Mouse (Mus musculus) ES-Bruce4 (cell line): ENCODE data around the gene Klhdc8a. TPM values are rescaled to one million over a fixed set of nuclear protein-coding genes. Genes with fewer than 3 reads are reported as not detected.

Experiments
- H3K27ac ChIP-seq: 2 replicates; pipeline ENCODE4 v1.5.1; 2012; ENCODE audit warnings: low read length, inconsistent platforms; ENCODE audit not compliant: insufficient read depth
- H3K27me3 ChIP-seq: 2 replicates; pipeline ENCODE4 v1.6.1; 2012; ENCODE audit warnings: mild to moderate bottlenecking, low read length, inconsistent platforms; ENCODE audit not compliant: control insufficient read depth, poor library complexity, insufficient read depth, severe bottlenecking
- H3K36me3 ChIP-seq: 2 replicates; pipeline ENCODE4 v1.6.1; 2012; ENCODE audit warnings: inconsistent platforms, mild to moderate bottlenecking, low read length, moderate library complexity; ENCODE audit not compliant: control insufficient read depth, poor library complexity, insufficient read depth, severe bottlenecking
- H3K4me1 ChIP-seq: one replicate; pipeline ENCODE4 v1.8.1; 2011; ENCODE audit warnings: low read length; ENCODE audit not compliant: control insufficient read depth, insufficient read depth
- H3K4me3 ChIP-seq: 2 replicates; pipeline ENCODE4 v1.5.1; 2011; ENCODE audit warnings: low read depth, mild to moderate bottlenecking, low read length
- H3K9ac ChIP-seq: 2 replicates; pipeline ENCODE4 v1.6.1; 2012; ENCODE audit warnings: low read depth, mild to moderate bottlenecking, inconsistent platforms; ENCODE audit not compliant: poor library complexity, severe bottlenecking
- H3K9me3 ChIP-seq: replicated peaks from 2 replicates; pipeline ENCODE4 v1.6.1; 2012; ENCODE audit warnings: mild to moderate bottlenecking, low read length, inconsistent platforms; ENCODE audit not compliant: control insufficient read depth, poor library complexity, insufficient read depth, severe bottlenecking
- CTCF ChIP-seq: IDR thresholded peaks from one replicate; pipeline ENCODE4 v1.8.1; 2011; ENCODE audit warnings: low read depth, low read length
- EP300 ChIP-seq: IDR thresholded peaks from 2 replicates; pipeline ENCODE4 v1.6.1; 2011; ENCODE audit warnings: low read depth, low read length; ENCODE audit not compliant: insufficient read depth
- POLR2A ChIP-seq: IDR thresholded peaks from one replicate; pipeline ENCODE4 v1.8.1; 2011; ENCODE audit warnings: low read length; ENCODE audit not compliant: insufficient read depth
- polyA plus RNA-seq: library from polyadenylated mRNA; stranded (reverse); fragments of >200 nt; gene quantifications from 2 replicates; pipeline ENCODE4 v1.2.4, GENCODE M21; 2011; ENCODE audit warnings: low read depth; ENCODE audit not compliant: missing spikeins, insufficient read depth, insufficient read length

The Klhdc8a gene
- polyA plus RNA-seq, 1 experiment, result 0.60 TPM

GRCm38 (mm10) chr1:132322711-132323542, 24.5 kb downstream of the Klhdc8a start:
- peak overlapping the region; percentile 76 for H3K27ac ChIP-seq
- H3K4me1 ChIP-seq, result peaks cover 21% of the 10 kb centered on the region

DNA sequence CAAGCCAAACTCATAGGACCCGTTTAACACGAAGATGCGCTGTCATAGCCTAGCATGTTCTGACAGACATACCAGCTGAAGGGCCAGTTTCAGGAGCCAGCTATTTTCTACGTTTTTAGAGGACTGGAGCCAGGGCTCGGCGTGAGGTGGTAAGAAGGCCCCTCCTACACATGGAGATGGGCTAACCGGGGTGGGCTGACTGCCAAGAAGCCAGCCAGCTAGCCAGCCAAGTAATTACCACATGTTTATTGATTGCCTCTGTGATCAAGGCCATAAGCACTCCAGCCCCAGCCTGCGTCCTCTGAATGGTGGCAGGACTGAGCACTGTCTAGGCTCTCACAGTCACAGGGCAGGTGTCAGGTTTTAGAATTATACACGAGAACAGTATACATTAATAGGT, 28.4 kb downstream of the Klhdc8a start:
- peaks cover 19% of the 10 kb centered on the region for H3K36me3 ChIP-seq
- H3K9ac ChIP-seq, result no peak overlapping the region
- H3K27me3 ChIP-seq, result no peaks in the 10 kb centered on the region
- no peak overlapping the region for H3K27ac ChIP-seq
- peaks cover 17% of the 10 kb centered on the region for H3K4me1 ChIP-seq
- no peak for TF ChIP-seq CTCF
- TF ChIP-seq EP300, result no peak
- TF ChIP-seq POLR2A, result no peak
- H3K9me3 ChIP-seq, result no peaks in the 10 kb centered on the region
- no peak overlapping the region for H3K4me3 ChIP-seq

More at GRCm38 (mm10) chr1:132322711-132323542, 24.5 kb downstream of the Klhdc8a start:
- Histone ChIP-seq H3K9ac (no peak overlapping the region), H3K4me3 (no peak overlapping the region), H3K36me3 (peaks cover 2% of the 10 kb centered on the region; the same call in 1 of the 2 replicates), H3K9me3 (no peaks in the 10 kb centered on the region), H3K27me3 (no peaks in the 10 kb centered on the region)
- TF ChIP-seq EP300 (peak; percentile 72), CTCF (no peak)

GRCm38 (mm10) chr1:132327477-132327876, 29.1 kb downstream of the Klhdc8a start:
- H3K27ac ChIP-seq, result no peak overlapping the region
- no peaks in the 10 kb centered on the region for H3K27me3 ChIP-seq
- H3K9me3 ChIP-seq, result no peaks in the 10 kb centered on the region
- H3K36me3 ChIP-seq, result peaks cover 19% of the 10 kb centered on the region
- H3K9ac ChIP-seq, result no peak overlapping the region
- H3K4me1 ChIP-seq, result peaks cover 15% of the 10 kb centered on the region
- no peak overlapping the region for H3K4me3 ChIP-seq
- TF ChIP-seq EP300 (no peak), CTCF (no peak), POLR2A (no peak)

GRCm38 (mm10) chr1:132328565-132328964, 30.1 kb downstream of the Klhdc8a start:
- Histone ChIP-seq H3K4me3 (no peak overlapping the region), H3K36me3 (peaks cover 19% of the 10 kb centered on the region), H3K9ac (no peak overlapping the region), H3K4me1 (peaks cover 15% of the 10 kb centered on the region), H3K27ac (no peak overlapping the region), H3K9me3 (no peaks in the 10 kb centered on the region), H3K27me3 (no peaks in the 10 kb centered on the region)
- TF ChIP-seq EP300, result no peak
- TF ChIP-seq CTCF, result no peak
- no peak for TF ChIP-seq POLR2A

- Histone ChIP-seq H3K27ac (no peak overlapping the region), H3K4me3 (no peak overlapping the region), H3K4me1 (peaks cover 18% of the 10 kb centered on the region), H3K27me3 (no peaks in the 10 kb centered on the region), H3K9me3 (no peaks in the 10 kb centered on the region), H3K36me3 (peaks cover 19% of the 10 kb centered on the region), H3K9ac (no peak overlapping the region)
- TF ChIP-seq POLR2A, result no peak
- no peak for TF ChIP-seq EP300
- TF ChIP-seq CTCF, result no peak
Observed at GRCm38 (mm10) chr1:132329656-132330055, 31.2 kb downstream of the Klhdc8a start.

DNA sequence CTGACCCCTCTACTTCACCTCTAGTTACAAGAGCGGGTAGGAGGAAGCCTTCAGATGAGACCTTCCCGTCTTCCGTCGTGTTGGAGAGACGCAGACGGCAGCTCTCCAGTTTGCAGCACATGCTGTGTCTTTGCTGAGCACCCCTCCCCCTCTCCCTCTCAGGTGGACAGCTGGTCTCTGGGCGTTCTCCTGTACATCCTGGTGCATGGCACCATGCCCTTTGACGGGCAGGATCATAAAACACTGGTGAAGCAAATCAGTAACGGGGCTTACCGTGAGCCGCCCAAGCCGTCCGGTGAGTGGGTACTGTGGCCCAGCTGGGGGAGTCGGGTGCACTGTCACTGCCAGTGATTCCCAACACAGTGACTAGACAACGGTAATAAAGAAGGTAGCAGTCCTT, 32.0 kb downstream of the Klhdc8a start:
- TF ChIP-seq CTCF (no peak), POLR2A (no peak), EP300 (no peak)
- Histone ChIP-seq H3K4me1 (peaks cover 19% of the 10 kb centered on the region), H3K9ac (no peak overlapping the region), H3K4me3 (no peak overlapping the region), H3K27ac (no peak overlapping the region), H3K36me3 (peaks cover 19% of the 10 kb centered on the region), H3K27me3 (no peaks in the 10 kb centered on the region), H3K9me3 (no peaks in the 10 kb centered on the region)
